Mouse (Mus musculus): ENCODE results near the gene Arhgap15.

Arhgap15 gene

GRCm38 (mm10) chr2:44044088-44044487 is 295.5 kb downstream of the Arhgap15 start:
- DNase-seq, result no peak

GRCm38 (mm10) chr2:44044634-44045033 is 296.0 kb downstream of the Arhgap15 start:
- DNase-seq, result no peak

GRCm38 (mm10) chr2:44045231-44045630 is 296.6 kb downstream of the Arhgap15 start:
- DNase-seq, result no peak

- DNase-seq, result no peak
Measured at GRCm38 (mm10) chr2:44060306-44060705, 311.7 kb downstream of the Arhgap15 start.

GRCm38 (mm10) chr2:44060716-44061115 is 312.1 kb downstream of the Arhgap15 start:
- peak; percentile 14 for DNase-seq

- DNase-seq, result no peak
Measured at GRCm38 (mm10) chr2:44065067-44065466, 316.4 kb downstream of the Arhgap15 start.

- no peak for DNase-seq
Measured at GRCm38 (mm10) chr2:44068151-44068840, 319.7 kb downstream of the Arhgap15 start.

- DNase-seq, result no peak
Measured at GRCm38 (mm10) chr2:44068906-44069305, 320.3 kb downstream of the Arhgap15 start.

GRCm38 (mm10) chr2:44076570-44076969 is 327.9 kb downstream of the Arhgap15 start:
- no peak for DNase-seq

- DNase-seq, result no peak
Measured at GRCm38 (mm10) chr2:44080530-44080929, 331.9 kb downstream of the Arhgap15 start.

- DNase-seq, result no peak
Measured at GRCm38 (mm10) chr2:44081241-44081640, 332.6 kb downstream of the Arhgap15 start.

- no peak for DNase-seq
Measured at GRCm38 (mm10) chr2:44084471-44084870, 335.8 kb downstream of the Arhgap15 start.

- no peak for DNase-seq
Measured at GRCm38 (mm10) chr2:44086403-44087056, 337.9 kb downstream of the Arhgap15 start.

GRCm38 (mm10) chr2:44098552-44098951 is 349.9 kb downstream of the Arhgap15 start:
- no peak for DNase-seq

- DNase-seq, result no peak
Measured at GRCm38 (mm10) chr2:44102351-44102750, 353.7 kb downstream of the Arhgap15 start.

GRCm38 (mm10) chr2:44103321-44103720 is 354.7 kb downstream of the Arhgap15 start:
- no peak for DNase-seq

- DNase-seq, result peak; percentile 62
Measured at GRCm38 (mm10) chr2:44103742-44104141, 355.1 kb downstream of the Arhgap15 start.

GRCm38 (mm10) chr2:44104282-44105197 is 355.9 kb downstream of the Arhgap15 start:
- DNase-seq, result peak; percentile 60

GRCm38 (mm10) chr2:44105198-44105555 is 356.6 kb downstream of the Arhgap15 start:
- no peak for DNase-seq

GRCm38 (mm10) chr2:44106359-44106758 is 357.7 kb downstream of the Arhgap15 start:
- no peak for DNase-seq

- DNase-seq, result no peak
Measured at GRCm38 (mm10) chr2:44111276-44111675, 362.7 kb downstream of the Arhgap15 start.

GRCm38 (mm10) chr2:44112990-44113798 is 364.6 kb downstream of the Arhgap15 start:
- peak; percentile 17 for DNase-seq

- no peak for DNase-seq
Measured at GRCm38 (mm10) chr2:44114296-44114695, 365.7 kb downstream of the Arhgap15 start.

Data from kidney, postnatal 10 days (tissue).